Comparison of ENCODE assay signal across 22 mouse cellular contexts in genomic region chrX:160418397-160418796, GRCm38 (mm10). TPM values are rescaled to one million over a fixed set of nuclear protein-coding genes. Genes with fewer than 3 reads are reported as not detected.
DNase-seq lines count a peak whose midpoint lies in the region; ATAC-seq and TF ChIP-seq lines count a peak whose summit lies in the region.
"Had no signal": no experiment of that assay in that cellular context is flagged by ENCODE, and none has a peak within 500 bp of the region (broad histone marks: within the 10 kb centered on the region; RNA-seq: fewer than 3 reads in every experiment).

No protein-coding gene starts in this region.

- TF ChIP-seq EP300 in liver, postnatal 0 days (IDR thresholded peaks at IDR 0.05; ENCODE audit: low read depth): no peak

- no peak overlapping the region for H3K4me3 ChIP-seq in liver, postnatal 0 days (ENCODE audit: low read depth, low read length)
- H3K4me3 ChIP-seq in liver, embryonic 12.5 days: no peak overlapping the region
- H3K4me3 ChIP-seq: erythroblast, embryonic 14.5 days; hindbrain, embryonic 13.5 days; intestine, embryonic 15.5 days; left cerebral cortex, adult 2 months; limb, embryonic 12.5 days; neural tube, embryonic 15.5 days had no signal

- H3K36me3 ChIP-seq in liver, postnatal 0 days (replicated peaks; ENCODE audit: insufficient read depth, low read length): no peaks in the 10 kb centered on the region
- no peaks in the 10 kb centered on the region for H3K36me3 ChIP-seq in liver, embryonic 12.5 days
- H3K36me3 ChIP-seq: hindbrain, embryonic 13.5 days; intestine, embryonic 15.5 days; limb, embryonic 12.5 days; neural tube, embryonic 15.5 days had no signal

- no peaks in the 10 kb centered on the region for H3K9me3 ChIP-seq in liver, postnatal 0 days (ENCODE audit: low read length)
- H3K9me3 ChIP-seq in liver, embryonic 12.5 days (replicated peaks): no peaks in the 10 kb centered on the region
- H3K9me3 ChIP-seq: hindbrain, embryonic 13.5 days; intestine, embryonic 15.5 days; limb, embryonic 12.5 days; neural tube, embryonic 15.5 days had no signal

- no peak overlapping the region for H3K4me2 ChIP-seq in liver, postnatal 0 days (ENCODE audit: low read depth, low read length)
- no peak overlapping the region for H3K4me2 ChIP-seq in liver, embryonic 12.5 days
- H3K4me2 ChIP-seq: hindbrain, embryonic 13.5 days; intestine, embryonic 15.5 days; limb, embryonic 12.5 days; midbrain, embryonic 11.5 days; neural tube, embryonic 15.5 days had no signal

- DNase-seq in adrenal gland, postnatal 10 days: peak; percentile 13
- no peak for DNase-seq in adrenal gland, postnatal 14 days
- DNase-seq in liver, postnatal 0 days: peak; percentile 12
- DNase-seq in heart, postnatal 25 days (ENCODE audit: low spot score): peak; percentile 2
- peak; percentile 39 for DNase-seq in lung, postnatal 14 days
- DNase-seq in B cell, adult 2 months: no peak
- no peak for DNase-seq in thymus, postnatal 25 days
- DNase-seq: adrenal gland, postnatal 25 days; cerebellum, adult 18-20 months; right cerebral cortex, adult 18-20 months; spleen, adult 18-20 months; thymus, adult 18-20 months had no signal

- intact Hi-C loops in heart, postnatal 25 days (cut with DNase I): no loop called here

- ATAC-seq in liver, postnatal 0 days: peak; percentile 54; the same call in 1 of the 2 replicates
- no peak for ATAC-seq in liver, embryonic 12.5 days
- ATAC-seq: forebrain, embryonic 16.5 days; intestine, embryonic 15.5 days had no signal

- no peaks in the 10 kb centered on the region for H3K4me1 ChIP-seq in liver, postnatal 0 days (ENCODE audit: insufficient read depth)
- no peaks in the 10 kb centered on the region for H3K4me1 ChIP-seq in liver, embryonic 12.5 days
- H3K4me1 ChIP-seq: hindbrain, embryonic 13.5 days; intestine, embryonic 15.5 days; limb, embryonic 12.5 days; neural tube, embryonic 15.5 days had no signal

- H3K27ac ChIP-seq in liver, postnatal 0 days (ENCODE audit: low read depth): peak overlapping the region; percentile 65
- no peak overlapping the region for H3K27ac ChIP-seq in liver, embryonic 12.5 days
- H3K27ac ChIP-seq: hindbrain, embryonic 13.5 days; intestine, embryonic 15.5 days; left cerebral cortex, adult 2 months; limb, embryonic 12.5 days; neural tube, embryonic 15.5 days had no signal

- no peaks in the 10 kb centered on the region for H3K27me3 ChIP-seq in liver, postnatal 0 days (ENCODE audit: insufficient read depth, low read length)
- no peaks in the 10 kb centered on the region for H3K27me3 ChIP-seq in liver, embryonic 12.5 days (replicated peaks)
- H3K27me3 ChIP-seq: CH12.LX; intestine, embryonic 15.5 days; neural tube, embryonic 15.5 days had no signal

- H3K9ac ChIP-seq in liver, postnatal 0 days (replicated peaks): no peak overlapping the region
- no peak overlapping the region for H3K9ac ChIP-seq in liver, embryonic 12.5 days
- H3K9ac ChIP-seq: hindbrain, embryonic 13.5 days; intestine, embryonic 15.5 days; limb, embryonic 12.5 days; neural tube, embryonic 15.5 days had no signal

- WGBS in liver, postnatal 0 days (ENCODE audit: insufficient replicate concordance): 64% methylated on average over 7 of the region's 7 CpGs
- WGBS in liver, embryonic 12.5 days (ENCODE audit: insufficient replicate concordance): 63% methylated on average over 7 of the region's 7 CpGs

- no peak for TF ChIP-seq CTCF in liver, postnatal 0 days (IDR thresholded peaks at IDR 0.05; ENCODE audit: low read depth)

RNA-seq across cellular contexts. Expression of gene Adgrg2, which starts 27.9 kb away (rescaled TPM):
- total RNA-seq in adrenal gland, postnatal 10 days (2021): 1 to 10 TPM; 1.3 to 1.4 TPM
- total RNA-seq in adrenal gland, postnatal 14 days (2021): 1.5 TPM in 2 replicates
- 2.9 and 3.8 TPM in 2 replicates for polyA plus RNA-seq in liver, postnatal 0 days (2015; fragmentation: Nextera tagmentation; extraction: Ambion mirVana)
- polyA plus RNA-seq in liver, embryonic 12.5 days (2016; fragmentation: Nextera tagmentation; extraction: Ambion mirVana): 0.25 and 0.72 TPM in 2 replicates
- under 1 TPM; 0.50 to 0.86 TPM for total RNA-seq in heart, postnatal 25 days (2021)
- total RNA-seq: CH12.LX had no signal
- polyA plus RNA-seq: erythroblast, embryonic 14.5 days had no signal

Comparison
In these comparisons a context has a peak if more than half of its experiments do, and no peak if none do; other contexts are left out.
1. DNase-seq: peak in adrenal gland, postnatal 10 days (single experiment), liver, postnatal 0 days (single experiment), heart, postnatal 25 days (single experiment) and lung, postnatal 14 days (single experiment); none in adrenal gland, postnatal 14 days (single experiment), B cell, adult 2 months (0 of 2) and thymus, postnatal 25 days (single experiment).